Mouse (Mus musculus): ENCODE measurements around the gene Ahnak. TPM values are rescaled to one million over a fixed set of nuclear protein-coding genes. Genes with fewer than 3 reads are reported as not detected.
"Not testable (repeated sequence)": the region's sequence is repeated elsewhere in the genome, so short reads cannot be mapped to it uniquely, and the experiment has no call there.

Gene Ahnak
- total RNA-seq, 2 experiments from 2014 or later: 235 to 267 TPM

- peak; percentile 29 for DNase-seq
Measured at GRCm38 (mm10) chr19:9097441-9097840, 108.4 kb downstream of the Ahnak start.

GRCm38 (mm10) chr19:9099751-9100150, 110.7 kb downstream of the Ahnak start:
- no peak for DNase-seq

GRCm38 (mm10) chr19:9100297-9101061, 111.4 kb downstream of the Ahnak start:
- peak; percentile 2 for DNase-seq

GRCm38 (mm10) chr19:9101062-9101457, 112.0 kb downstream of the Ahnak start:
- no peak for DNase-seq

GRCm38 (mm10) chr19:9103986-9104385, 114.9 kb downstream of the Ahnak start:
- DNase-seq: no peak

GRCm38 (mm10) chr19:9105101-9105685, 116.1 kb downstream of the Ahnak start:
- peak; percentile 43 for DNase-seq

- no peak for DNase-seq
Measured at GRCm38 (mm10) chr19:9106096-9106495, 117.0 kb downstream of the Ahnak start.

- no peak for DNase-seq
Measured at GRCm38 (mm10) chr19:9106751-9107378, 117.8 kb downstream of the Ahnak start.

GRCm38 (mm10) chr19:9107379-9107755, 118.3 kb downstream of the Ahnak start:
- no peak for DNase-seq

- DNase-seq: no peak
Measured at GRCm38 (mm10) chr19:9108536-9108935, 119.5 kb downstream of the Ahnak start.

GRCm38 (mm10) chr19:9110182-9110869, 121.2 kb downstream of the Ahnak start:
- no peak for DNase-seq

GRCm38 (mm10) chr19:9112043-9112442, 123.0 kb downstream of the Ahnak start:
- DNase-seq: no peak

GRCm38 (mm10) chr19:9116268-9116667, 127.2 kb downstream of the Ahnak start:
- DNase-seq: no peak

- DNase-seq: no peak
Measured at GRCm38 (mm10) chr19:9117275-9117674, 128.2 kb downstream of the Ahnak start.

GRCm38 (mm10) chr19:9119655-9120425, 130.8 kb downstream of the Ahnak start:
- DNase-seq: no peak

- no peak for DNase-seq
Measured at GRCm38 (mm10) chr19:9122390-9122789, 133.3 kb downstream of the Ahnak start.

GRCm38 (mm10) chr19:9123986-9124385, 134.9 kb downstream of the Ahnak start:
- not testable (repeated sequence) for DNase-seq

Other genes starting within 250 kb of the Ahnak start
- under 1 TPM in 1 of 2 experiments, not detected in 1; 0.65 TPM for gene 1700092M07Rik, start 248.6 kb upstream of the Ahnak start, total RNA-seq (2021)
- 10 to 100 TPM; 35.6 to 46.3 TPM for gene Stx5a, start 247.9 kb upstream of the Ahnak start, total RNA-seq (2021)
- gene Nxf1, start 232.2 kb upstream of the Ahnak start, total RNA-seq (2021): 10 to 100 TPM; 40.8 to 61.8 TPM
- gene Tmem223, start 218.3 kb upstream of the Ahnak start, total RNA-seq (2021): 10 to 100 TPM; 81.9 to 82.5 TPM
- 10 to 100 TPM; 13.6 to 14.1 TPM for gene Tmem179b, start 214.8 kb upstream of the Ahnak start, total RNA-seq (2021)
- 10 to 100 TPM in 1 of 2 experiments, 1 to 10 TPM in 1; 8.5 to 12.0 TPM for gene Taf6l, start 202.9 kb upstream of the Ahnak start, total RNA-seq (2021)
- gene Polr2g, start 190.7 kb upstream of the Ahnak start, total RNA-seq (2021): 10 to 100 TPM; 40.9 to 45.1 TPM
- gene Zbtb3, start 186.7 kb upstream of the Ahnak start, total RNA-seq (2021): 1 to 10 TPM; 1.0 to 1.4 TPM
- 10 to 100 TPM; 11.8 to 15.7 TPM for gene Ttc9c, start 170.0 kb upstream of the Ahnak start, total RNA-seq (2021)
- 10 to 100 TPM; 42.2 to 47.8 TPM for gene Hnrnpul2, start 169.3 kb upstream of the Ahnak start, total RNA-seq (2021)
- not detected for gene AC129217.1, start 159.5 kb upstream of the Ahnak start, total RNA-seq (2021)
- 10 to 100 TPM; 16.8 to 19.5 TPM for gene Bscl2, start 151.8 kb upstream of the Ahnak start, total RNA-seq (2021)
- gene Gng3, start 150.1 kb upstream of the Ahnak start, total RNA-seq (2021): under 1 TPM; 0.66 to 0.77 TPM
- 10 to 100 TPM; 11.5 to 14.0 TPM for gene Lrrn4cl, start 138.5 kb upstream of the Ahnak start, total RNA-seq (2021)
- 100 to 1,000 TPM; 169 to 172 TPM for gene Ubxn1, start 117.8 kb upstream of the Ahnak start, total RNA-seq (2021)
- gene Uqcc3, start 108.4 kb upstream of the Ahnak start, total RNA-seq (2021): 10 to 100 TPM; 55.2 to 58.1 TPM
- gene Lbhd1, start 105.6 kb upstream of the Ahnak start, total RNA-seq (2021): 10 to 100 TPM in 1 of 2 experiments, 1 to 10 TPM in 1; 7.2 to 11.8 TPM
- not detected for gene Gm49403, start 105.4 kb upstream of the Ahnak start, total RNA-seq (2021)
- gene 1810009A15Rik, start 100.4 kb upstream of the Ahnak start, total RNA-seq (2021): 10 to 100 TPM; 25.6 to 29.6 TPM
- gene Gm49416, start 100.4 kb upstream of the Ahnak start, total RNA-seq (2021): 1 to 10 TPM in 1 of 2 experiments, not detected in 1; 3.3 TPM
- 10 to 100 TPM; 10.7 to 14.6 TPM for gene Ints5, start 96.3 kb upstream of the Ahnak start, total RNA-seq (2021)
- 10 to 100 TPM; 42.1 to 58.8 TPM for gene Ganab, start 91.2 kb upstream of the Ahnak start, total RNA-seq (2021)
- 10 to 100 TPM; 23.4 to 27.6 TPM for gene B3gat3, start 68.9 kb upstream of the Ahnak start, total RNA-seq (2021)
- 1 to 10 TPM; 4.2 to 5.6 TPM for gene Rom1, start 59.9 kb upstream of the Ahnak start, total RNA-seq (2021)
- 10 to 100 TPM; 11.7 to 15.9 TPM for gene Eml3, start 59.7 kb upstream of the Ahnak start, total RNA-seq (2021)
- gene Mta2, start 47.4 kb upstream of the Ahnak start, total RNA-seq (2021): 10 to 100 TPM; 37.7 to 49.7 TPM
- 10 to 100 TPM in 1 of 2 experiments, 1 to 10 TPM in 1; 9.1 to 11.2 TPM for gene Tut1, start 35.4 kb upstream of the Ahnak start, total RNA-seq (2021)
- 100 to 1,000 TPM; 640 to 671 TPM for gene Eef1g, start 22.2 kb upstream of the Ahnak start, total RNA-seq (2021)
- gene Scgb1a1, start 98.7 kb downstream of the Ahnak start, total RNA-seq (2021): under 1 TPM in 1 of 2 experiments, not detected in 1; 0.63 TPM
- gene Asrgl1, start 146.4 kb downstream of the Ahnak start, total RNA-seq (2021): 10 to 100 TPM; 11.1 to 14.2 TPM

Data from gastrocnemius, postnatal 10 days (tissue).